Mouse (Mus musculus) v-Abl transformed pro-B cells (cell line): ENCODE measurements around the gene Cry2.

Experiments used
- in situ Hi-C, 2 experiments: fragments of 400-800 bp; cut with MboI; formaldehyde crosslinking; loops; one replicate each; pipeline ENCODE4 v1.15.1; 2025; ENCODE audit not compliant: unreplicated experiment in 2 of 2

The Cry2 gene

GRCm38 (mm10) chr2:92447121-92447740, 13.4 kb upstream of the Cry2 start:
- in situ Hi-C loops, result loop anchor here in 1 of 2 experiments (10.0 kb wide), 2 partner anchors 152 to 452 kb away; no protein-coding TSS in a partner anchor

GRCm38 (mm10) chr2:92446656-92447055, 12.8 kb upstream of the Cry2 start:
- in situ Hi-C loops, result loop anchor here in 1 of 2 experiments (10.0 kb wide), 2 partner anchors 152 to 452 kb away; no protein-coding TSS in a partner anchor

- in situ Hi-C loops, result loop anchor here in 1 of 2 experiments (10.0 kb wide), 2 partner anchors 151 to 451 kb away; no protein-coding TSS in a partner anchor
Observed at GRCm38 (mm10) chr2:92445890-92446289, 12.0 kb upstream of the Cry2 start.

- in situ Hi-C loops, result loop anchor here in 1 of 2 experiments (10.0 kb wide), 2 partner anchors 150 to 450 kb away; no protein-coding TSS in a partner anchor
Observed at GRCm38 (mm10) chr2:92444376-92444775, 10.5 kb upstream of the Cry2 start.

- in situ Hi-C loops, result loop anchor here in 1 of 2 experiments (10.0 kb wide), 2 partner anchors 149 to 449 kb away; no protein-coding TSS in a partner anchor
Observed at GRCm38 (mm10) chr2:92443313-92443712, 9.5 kb upstream of the Cry2 start.

- in situ Hi-C loops, result loop anchor here in 1 of 2 experiments (10.0 kb wide), 2 partner anchors 148 to 448 kb away; no protein-coding TSS in a partner anchor
Observed at GRCm38 (mm10) chr2:92442419-92443001, 8.7 kb upstream of the Cry2 start.

- in situ Hi-C loops, result loop anchor here in 1 of 2 experiments (10.0 kb wide), 2 partner anchors 146 to 446 kb away; no protein-coding TSS in a partner anchor
Observed at GRCm38 (mm10) chr2:92440432-92440831, 6.6 kb upstream of the Cry2 start.

GRCm38 (mm10) chr2:92438567-92438966, 4.7 kb upstream of the Cry2 start:
- in situ Hi-C loops, result loop anchor here in 1 of 2 experiments (5.0 to 10.0 kb wide), 2 partner anchors 254 to 451 kb away; no protein-coding TSS in a partner anchor

- in situ Hi-C loops, result loop anchor here in 1 of 2 experiments (5.0 to 10.0 kb wide), 2 partner anchors 253 to 451 kb away; no protein-coding TSS in a partner anchor
Observed at GRCm38 (mm10) chr2:92437875-92438274, 4.0 kb upstream of the Cry2 start.

- in situ Hi-C loops, result loop anchor here in 1 of 2 experiments (5.0 to 10.0 kb wide), 2 partner anchors 253 to 450 kb away; no protein-coding TSS in a partner anchor
Observed at GRCm38 (mm10) chr2:92437366-92437765, 3.5 kb upstream of the Cry2 start.

- in situ Hi-C loops, result loop anchor here in 1 of 2 experiments (5.0 to 10.0 kb wide), 2 partner anchors 250 to 448 kb away; no protein-coding TSS in a partner anchor
Observed at GRCm38 (mm10) chr2:92435023-92435422, 1.2 kb upstream of the Cry2 start.

GRCm38 (mm10) chr2:92434375-92434745, 517 bp upstream of the Cry2 start:
- in situ Hi-C loops, result loop anchor here in 1 of 2 experiments (5.0 to 10.0 kb wide), 2 partner anchors 127 to 250 kb away; no protein-coding TSS in a partner anchor

GRCm38 (mm10) chr2:92432299-92433295, 1.2 kb downstream of the Cry2 start:
- in situ Hi-C loops, result loop anchor here in 1 of 2 experiments (5.0 to 10.0 kb wide), 2 partner anchors 125 to 248 kb away; no protein-coding TSS in a partner anchor

- in situ Hi-C loops, result loop anchor here in 1 of 2 experiments (5.0 to 10.0 kb wide), 2 partner anchors 124 to 247 kb away; no protein-coding TSS in a partner anchor
Observed at GRCm38 (mm10) chr2:92431611-92432179, 2.1 kb downstream of the Cry2 start.

GRCm38 (mm10) chr2:92430723-92431541, 2.9 kb downstream of the Cry2 start:
- in situ Hi-C loops, result loop anchor here in 1 of 2 experiments (5.0 to 10.0 kb wide), 2 partner anchors 124 to 246 kb away; no protein-coding TSS in a partner anchor

- in situ Hi-C loops, result loop anchor here in 1 of 2 experiments (5.0 to 10.0 kb wide), 2 partner anchors 123 to 245 kb away; no protein-coding TSS in a partner anchor
Observed at GRCm38 (mm10) chr2:92430089-92430488, 3.8 kb downstream of the Cry2 start.

- in situ Hi-C loops, result no loop called here
Observed at GRCm38 (mm10) chr2:92427882-92428281, 6.0 kb downstream of the Cry2 start.

- in situ Hi-C loops, result no loop called here
Observed at GRCm38 (mm10) chr2:92426426-92426825, 7.4 kb downstream of the Cry2 start.
